Comparison of ENCODE assay signal across 9 mouse cellular contexts in genomic region chr3:154723198-154723597, GRCm38 (mm10). TPM values are rescaled to one million over a fixed set of nuclear protein-coding genes. Genes with fewer than 3 reads are reported as not detected.
DNase-seq lines count a peak whose midpoint lies in the region; ATAC-seq lines count a peak whose summit lies in the region.
"Had no signal": no experiment of that assay in that cellular context is flagged by ENCODE, and none has a peak within 500 bp of the region (broad histone marks: within the 10 kb centered on the region; RNA-seq: fewer than 3 reads in every experiment).

No protein-coding gene starts in this region.

- ATAC-seq in heart, embryonic 11.5 days (replicated peaks; ENCODE audit: insufficient number of reproducible peaks, low FRiP score, low TSS enrichment), result no peak

- H3K4me2 ChIP-seq in heart, embryonic 11.5 days, result no peak overlapping the region

- no peaks in the 10 kb centered on the region for H3K27me3 ChIP-seq in heart, embryonic 11.5 days (ENCODE audit: control insufficient read depth, insufficient read depth, low read length)
- H3K27me3 ChIP-seq: CH12.LX had no signal

- no peak overlapping the region for H3K9ac ChIP-seq in heart, embryonic 11.5 days (ENCODE audit: low read depth, low read length)

- no peaks in the 10 kb centered on the region for H3K4me1 ChIP-seq in heart, embryonic 11.5 days (ENCODE audit: control insufficient read depth, insufficient read depth, low read length)

- H3K27ac ChIP-seq in heart, embryonic 11.5 days (ENCODE audit: low read depth, low read length), result no peak overlapping the region

- intact Hi-C loops in left cerebral cortex, postnatal 36 days (cut with DNase I), result no loop called here

- H3K36me3 ChIP-seq in heart, embryonic 11.5 days (ENCODE audit: control insufficient read depth, insufficient read depth, low read length), result no peaks in the 10 kb centered on the region

- H3K9me3 ChIP-seq in heart, embryonic 11.5 days (replicated peaks; ENCODE audit: control insufficient read depth, low read length), result no peaks in the 10 kb centered on the region

- peak; percentile 96 for DNase-seq in heart, adult 11 months
- peak; percentile 26 for DNase-seq in Muller cell, postnatal 12 days (ENCODE audit: inconsistent ontology term)
- peak; percentile 78 for DNase-seq in cerebellum, adult 9-11 months
- DNase-seq in kidney, postnatal 4 days, result peak; percentile 5 to 10
- no peak for DNase-seq in left cerebral cortex, postnatal 36 days (ENCODE audit: low spot score in 2 of 2)
- no peak for DNase-seq in T-cell, adult 2 months (ENCODE audit: low spot score)
- DNase-seq in embryo, embryonic 11 days, result no peak

- WGBS in heart, embryonic 11.5 days (ENCODE audit: insufficient replicate concordance), result 65% methylated on average over 7 of the region's 7 CpGs

- no peak overlapping the region for H3K4me3 ChIP-seq in heart, embryonic 11.5 days (ENCODE audit: low read depth, low read length)

RNA-seq across cellular contexts. Expression of gene Erich3, which starts 59.5 kb away (rescaled TPM):
- 0.10 and 0.21 TPM in 2 replicates for polyA plus RNA-seq in heart, embryonic 11.5 days (2014; fragmentation: Nextera tagmentation; extraction: Ambion mirVana)
- 10 to 100 TPM in 1 of 2 experiments, 1 to 10 TPM in 1; 9.7 to 10.3 TPM for total RNA-seq in left cerebral cortex, postnatal 36 days (2021)

Comparison
In these comparisons a context has a peak if more than half of its experiments do, and no peak if none do; other contexts are left out.
1. DNase-seq: peak in heart, adult 11 months (single experiment), Muller cell, postnatal 12 days (single experiment), cerebellum, adult 9-11 months (single experiment) and kidney, postnatal 4 days (2 of 2); none in left cerebral cortex, postnatal 36 days (0 of 2), T-cell, adult 2 months (single experiment) and embryo, embryonic 11 days (single experiment).